Mouse (Mus musculus): Measurements from ENCODE around the gene Deaf1.
A peak's percentile ranks its signal among the peaks of the same experiment; 100 is the strongest.

The Deaf1 gene

GRCm38 (mm10) chr7:141297926-141298650 is 29.4 kb downstream of the Deaf1 start:
- DNase-seq (ENCODE audit: low read depth, low spot score) = no peak

- no peak for DNase-seq (ENCODE audit: low read depth, low spot score)
Measured at GRCm38 (mm10) chr7:141294479-141294878, 33.0 kb downstream of the Deaf1 start.

GRCm38 (mm10) chr7:141293852-141294471 is 33.5 kb downstream of the Deaf1 start:
- DNase-seq (ENCODE audit: low read depth, low spot score) = no peak

- no peak for DNase-seq (ENCODE audit: low read depth, low spot score)
Measured at GRCm38 (mm10) chr7:141292583-141293388, 34.7 kb downstream of the Deaf1 start.

GRCm38 (mm10) chr7:141291921-141292582 is 35.4 kb downstream of the Deaf1 start, which contains the start of gene Drd4:
TSS of gene Drd4 (plus strand) at chr7:141292006.
- no peak for DNase-seq (ENCODE audit: low read depth, low spot score)

GRCm38 (mm10) chr7:141288042-141288441 is 39.4 kb downstream of the Deaf1 start:
- DNase-seq (ENCODE audit: low read depth, low spot score) = no peak

- DNase-seq (ENCODE audit: low read depth, low spot score) = no peak
Measured at GRCm38 (mm10) chr7:141282756-141283155, 44.7 kb downstream of the Deaf1 start.

- DNase-seq (ENCODE audit: low read depth, low spot score) = no peak
Measured at GRCm38 (mm10) chr7:141281442-141281841, 46.0 kb downstream of the Deaf1 start.

GRCm38 (mm10) chr7:141278766-141279590 is 48.5 kb downstream of the Deaf1 start, which contains the start of gene Sct:
TSS of gene Sct (minus strand) at chr7:141279133.
- no peak for DNase-seq (ENCODE audit: low read depth, low spot score)

GRCm38 (mm10) chr7:141277701-141278678 is 49.5 kb downstream of the Deaf1 start:
- DNase-seq (ENCODE audit: low read depth, low spot score) = no peak

GRCm38 (mm10) chr7:141276546-141276945 is 50.9 kb downstream of the Deaf1 start, which contains the start of gene Cdhr5:
TSS of gene Cdhr5 (minus strand) at chr7:141276786.
- DNase-seq (ENCODE audit: low read depth, low spot score) = no peak

- no peak for DNase-seq (ENCODE audit: low read depth, low spot score)
Measured at GRCm38 (mm10) chr7:141275356-141275755, 52.1 kb downstream of the Deaf1 start.

GRCm38 (mm10) chr7:141270631-141271030 is 56.9 kb downstream of the Deaf1 start:
- no peak for DNase-seq (ENCODE audit: low read depth, low spot score)

GRCm38 (mm10) chr7:141269273-141269545 is 58.3 kb downstream of the Deaf1 start:
- no peak for DNase-seq (ENCODE audit: low read depth, low spot score)

GRCm38 (mm10) chr7:141268466-141269272 is 58.8 kb downstream of the Deaf1 start:
- no peak for DNase-seq (ENCODE audit: low read depth, low spot score)

GRCm38 (mm10) chr7:141265739-141266561 is 61.5 kb downstream of the Deaf1 start, which contains the start of gene Irf7:
TSS of gene Irf7 (minus strand) at chr7:141266481.
- DNase-seq (ENCODE audit: low read depth, low spot score) = peak; percentile 74

- no peak for DNase-seq (ENCODE audit: low read depth, low spot score)
Measured at GRCm38 (mm10) chr7:141265411-141265738, 62.1 kb downstream of the Deaf1 start.

GRCm38 (mm10) chr7:141264761-141265410 is 62.6 kb downstream of the Deaf1 start:
- peak; percentile 26 for DNase-seq (ENCODE audit: low read depth, low spot score)
